Mouse (Mus musculus) urinary bladder, adult 2 months (tissue): ENCODE results near the gene Tm7sf2. TPM values are rescaled to one million over a fixed set of nuclear protein-coding genes. Genes with fewer than 3 reads are reported as not detected.

Experiments used
- polyA plus RNA-seq: library from polyadenylated mRNA; depleted of rRNA; stranded (reverse); fragments of >200 nt; gene quantifications from 2 replicates; pipeline ENCODE4 v1.2.3, GENCODE M21; 2012; rRNA removed

Tm7sf2 gene
- polyA plus RNA-seq, 1 experiment = 33.2 TPM

Other genes with a start within 250 kb of the Tm7sf2 start
- gene Frmd8, start 193.1 kb downstream of the Tm7sf2 start, polyA plus RNA-seq = 20.7 and 21.6 TPM in 2 replicates
- 19.2 and 25.1 TPM in 2 replicates for gene Slc25a45, start 190.6 kb downstream of the Tm7sf2 start, polyA plus RNA-seq
- gene Tigd3, start 174.2 kb downstream of the Tm7sf2 start, polyA plus RNA-seq = 0.69 and 0.87 TPM in 2 replicates
- 87.5 and 102 TPM in 2 replicates for gene Dpf2, start 155.4 kb downstream of the Tm7sf2 start, polyA plus RNA-seq
- 22.9 and 26.2 TPM in 2 replicates for gene Cdc42ep2, start 143.6 kb downstream of the Tm7sf2 start, polyA plus RNA-seq
- 32.8 and 41.0 TPM in 2 replicates for gene Pola2, start 104.2 kb downstream of the Tm7sf2 start, polyA plus RNA-seq
- gene Slc22a20, start 82.2 kb downstream of the Tm7sf2 start, polyA plus RNA-seq = 0.12 and 0.21 TPM in 2 replicates
- 116 and 118 TPM in 2 replicates for gene Capn1, start 52.5 kb downstream of the Tm7sf2 start, polyA plus RNA-seq
- 15.5 and 24.1 TPM in 2 replicates for gene Syvn1, start 21.8 kb downstream of the Tm7sf2 start, polyA plus RNA-seq
- gene Mrpl49, start 10.6 kb downstream of the Tm7sf2 start, polyA plus RNA-seq = 32.4 and 33.5 TPM in 2 replicates
- gene Fau, start 10.5 kb downstream of the Tm7sf2 start, polyA plus RNA-seq = 1,752 and 1,769 TPM in 2 replicates
- gene Znhit2, start 7.2 kb downstream of the Tm7sf2 start, polyA plus RNA-seq = 25.8 and 26.8 TPM in 2 replicates
- gene Vps51, start 8.9 kb upstream of the Tm7sf2 start, polyA plus RNA-seq = 62.5 and 70.8 TPM in 2 replicates
- gene Tmem262, start 11.7 kb upstream of the Tm7sf2 start, polyA plus RNA-seq = 0.21 TPM in 1 of 2 replicates, not detected in the other
- 0.31 and 0.55 TPM in 2 replicates for gene Gm28374, start 13.9 kb upstream of the Tm7sf2 start, polyA plus RNA-seq
- gene Zfpl1, start 16.6 kb upstream of the Tm7sf2 start, polyA plus RNA-seq = 68.5 and 81.2 TPM in 2 replicates
- 0.83 and 1.4 TPM in 2 replicates for gene Cdca5, start 16.6 kb upstream of the Tm7sf2 start, polyA plus RNA-seq
- 0.14 TPM in 1 of 2 replicates, not detected in the other for gene AC131692.1, start 26.0 kb upstream of the Tm7sf2 start, polyA plus RNA-seq
- 0.06 and 0.13 TPM in 2 replicates for gene Naaladl1, start 37.4 kb upstream of the Tm7sf2 start, polyA plus RNA-seq
- gene Sac3d1, start 50.3 kb upstream of the Tm7sf2 start, polyA plus RNA-seq = 14.0 and 16.8 TPM in 2 replicates
- gene Snx15, start 59.9 kb upstream of the Tm7sf2 start, polyA plus RNA-seq = 27.7 and 32.6 TPM in 2 replicates
- 5.1 and 9.2 TPM in 2 replicates for gene Batf2, start 72.6 kb upstream of the Tm7sf2 start, polyA plus RNA-seq
- 76.9 and 87.5 TPM in 2 replicates for gene Arl2, start 73.2 kb upstream of the Tm7sf2 start, polyA plus RNA-seq
- gene Majin, start 116.0 kb upstream of the Tm7sf2 start, polyA plus RNA-seq = 0.52 and 0.60 TPM in 2 replicates
- gene Gpha2, start 158.0 kb upstream of the Tm7sf2 start, polyA plus RNA-seq = 0.31 and 0.83 TPM in 2 replicates
- gene Ppp2r5b, start 167.5 kb upstream of the Tm7sf2 start, polyA plus RNA-seq = 31.0 and 38.3 TPM in 2 replicates
- gene Atg2a, start 173.3 kb upstream of the Tm7sf2 start, polyA plus RNA-seq = 11.4 and 15.7 TPM in 2 replicates
- gene Ehd1, start 208.4 kb upstream of the Tm7sf2 start, polyA plus RNA-seq = 73.6 and 86.5 TPM in 2 replicates
- 22.7 and 27.0 TPM in 2 replicates for gene Cdc42bpg, start 238.1 kb upstream of the Tm7sf2 start, polyA plus RNA-seq